Mouse (Mus musculus) brain, embryonic 14.5 days (tissue): ENCODE measurements around the gene Dnal4.

Experiments used
- CTCF ChIP-seq: fragments of 200-500 bp; IDR thresholded peaks from 2 replicates; pipeline ENCODE4 v1.5.1; 2012; ENCODE audit warnings: inconsistent platforms, mild to moderate bottlenecking, moderate library complexity, borderline replicate concordance; ENCODE audit not compliant: insufficient read depth, insufficient read length; ENCODE audit errors: extremely low read depth
- POLR2A ChIP-seq: fragments of 200-500 bp; IDR thresholded peaks from 2 replicates; pipeline ENCODE4 v1.6.1; 2012; ENCODE audit warnings: mild to moderate bottlenecking, inconsistent platforms, borderline replicate concordance; ENCODE audit not compliant: poor library complexity, insufficient read depth, insufficient read length, severe bottlenecking; ENCODE audit errors: extremely low read depth

DNA sequence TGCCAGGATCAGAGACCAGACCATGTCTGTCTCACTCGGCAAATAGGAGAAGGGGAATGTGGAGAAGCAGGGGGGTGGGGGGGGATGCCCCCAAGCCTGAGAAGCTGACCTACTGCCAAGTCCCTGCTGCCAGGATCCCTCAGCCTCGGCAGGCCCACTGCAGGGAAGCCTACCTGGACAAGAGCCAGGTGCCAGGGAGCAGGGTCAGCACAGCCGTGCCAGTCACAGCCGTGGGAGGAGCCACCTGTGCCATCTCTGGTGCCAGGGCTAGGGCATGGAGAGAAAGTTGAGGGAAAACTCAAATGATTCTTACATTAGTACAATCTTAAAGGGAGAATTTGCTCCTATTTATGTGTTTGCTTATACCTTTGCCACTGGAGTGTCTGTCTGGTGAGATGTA, 24.7 kb upstream of the Dnal4 start:
- TF ChIP-seq CTCF: no peak
- TF ChIP-seq POLR2A: no peak
